Mouse (Mus musculus): ENCODE data around the gene Tnfsf14. TPM values are rescaled to one million over a fixed set of nuclear protein-coding genes. Genes with fewer than 3 reads are reported as not detected.

Gene Tnfsf14
- total RNA-seq, 1 experiment, result 0.13 TPM

GRCm38 (mm10) chr17:57166800-57167791, 26.9 kb downstream of the Tnfsf14 start:
- Histone ChIP-seq H3K9ac (ENCODE audit: insufficient read depth, low read depth, low read length, poor library complexity, severe bottlenecking) (no peak overlapping the region), H3K4me1 (ENCODE audit: control insufficient read depth in 2 of 2, insufficient read depth in 2 of 2, low read length in 2 of 2, poor library complexity in 1 of 2) (peaks cover 0 to 6% of the 10 kb centered on the region in 2 experiments; a peak in 1 of 4 replicates), H3K27ac (ENCODE audit: insufficient read depth, low read depth, low read length, poor library complexity, severe bottlenecking) (no peak overlapping the region), H3K4me3 (ENCODE audit: insufficient read depth in 1 of 2, low read depth in 1 of 2, low read length in 2 of 2, poor library complexity in 1 of 2, severe bottlenecking in 1 of 2) (no peak overlapping the region), H3K36me3 (ENCODE audit: control insufficient read depth, insufficient read depth, low read length, poor library complexity, severe bottlenecking) (no peaks in the 10 kb centered on the region), H3K9me3 (ENCODE audit: control insufficient read depth, insufficient read depth, low read depth, low read length) (no peaks in the 10 kb centered on the region)
- DNase-seq (ENCODE audit: low read depth, low spot score), result peak; percentile 80
- TF ChIP-seq ZC3H11A (IDR thresholded peaks at IDR 0.05; ENCODE audit: borderline replicate concordance, low read depth, low read length) (peak; percentile 88), MAFK (IDR thresholded peaks at IDR 0.05; ENCODE audit: insufficient read depth, low read depth, low read length) (no peak), HCFC1 (IDR thresholded peaks at IDR 0.05; ENCODE audit: borderline replicate concordance, insufficient read depth, low read length) (no peak), ZNF384 (IDR thresholded peaks at IDR 0.05; ENCODE audit: low read depth, low read length) (no peak), CHD2 (IDR thresholded peaks at IDR 0.05; ENCODE audit: low read depth, low read length) (no peak)
- in situ Hi-C loops (cut with MboI; ENCODE audit: low sequenced_read_pairs in 2 of 2, unreplicated experiment in 2 of 2), result no loop called here

GRCm38 (mm10) chr17:57153787-57154186, 40.2 kb downstream of the Tnfsf14 start:
- no peak overlapping the region for H3K4me3 ChIP-seq (ENCODE audit: insufficient read depth in 1 of 2, low read depth in 1 of 2, low read length in 2 of 2, poor library complexity in 1 of 2, severe bottlenecking in 1 of 2)
- TF ChIP-seq HCFC1 (IDR thresholded peaks at IDR 0.05; ENCODE audit: borderline replicate concordance, insufficient read depth, low read length) (no peak), ZNF384 (IDR thresholded peaks at IDR 0.05; ENCODE audit: low read depth, low read length) (no peak), MAFK (IDR thresholded peaks at IDR 0.05; ENCODE audit: insufficient read depth, low read depth, low read length) (no peak), ZC3H11A (IDR thresholded peaks at IDR 0.05; ENCODE audit: borderline replicate concordance, low read depth, low read length) (no peak), CHD2 (IDR thresholded peaks at IDR 0.05; ENCODE audit: low read depth, low read length) (no peak)
- no peak overlapping the region for H3K9ac ChIP-seq (ENCODE audit: insufficient read depth, low read depth, low read length, poor library complexity, severe bottlenecking)
- no peaks in the 10 kb centered on the region for H3K36me3 ChIP-seq (ENCODE audit: control insufficient read depth, insufficient read depth, low read length, poor library complexity, severe bottlenecking)
- no peaks in the 10 kb centered on the region for H3K9me3 ChIP-seq (ENCODE audit: control insufficient read depth, insufficient read depth, low read depth, low read length)
- H3K4me1 ChIP-seq (ENCODE audit: control insufficient read depth in 2 of 2, insufficient read depth in 2 of 2, low read length in 2 of 2, poor library complexity in 1 of 2), result no peaks in the 10 kb centered on the region
- no peak overlapping the region for H3K27ac ChIP-seq (ENCODE audit: insufficient read depth, low read depth, low read length, poor library complexity, severe bottlenecking)
- DNase-seq (ENCODE audit: low read depth, low spot score), result no peak
- in situ Hi-C loops (cut with MboI; ENCODE audit: low sequenced_read_pairs in 2 of 2, unreplicated experiment in 2 of 2), result no loop called here

- TF ChIP-seq ZNF384 (IDR thresholded peaks at IDR 0.05; ENCODE audit: low read depth, low read length), result no peak
- TF ChIP-seq MAFK (IDR thresholded peaks at IDR 0.05; ENCODE audit: insufficient read depth, low read depth, low read length), result no peak
- no peak for TF ChIP-seq HCFC1 (IDR thresholded peaks at IDR 0.05; ENCODE audit: borderline replicate concordance, insufficient read depth, low read length)
- TF ChIP-seq CHD2 (IDR thresholded peaks at IDR 0.05; ENCODE audit: low read depth, low read length), result no peak
- TF ChIP-seq ZC3H11A (IDR thresholded peaks at IDR 0.05; ENCODE audit: borderline replicate concordance, low read depth, low read length), result no peak
- H3K27ac ChIP-seq (ENCODE audit: insufficient read depth, low read depth, low read length, poor library complexity, severe bottlenecking), result no peak overlapping the region
- H3K4me1 ChIP-seq (ENCODE audit: control insufficient read depth in 2 of 2, insufficient read depth in 2 of 2, low read length in 2 of 2, poor library complexity in 1 of 2), result no peaks in the 10 kb centered on the region
- no peak for DNase-seq (ENCODE audit: low read depth, low spot score)
- in situ Hi-C loops (cut with MboI; ENCODE audit: low sequenced_read_pairs in 2 of 2, unreplicated experiment in 2 of 2), result no loop called here
- no peak overlapping the region for H3K4me3 ChIP-seq (ENCODE audit: insufficient read depth in 1 of 2, low read depth in 1 of 2, low read length in 2 of 2, poor library complexity in 1 of 2, severe bottlenecking in 1 of 2)
- no peaks in the 10 kb centered on the region for H3K9me3 ChIP-seq (ENCODE audit: control insufficient read depth, insufficient read depth, low read depth, low read length)
- no peak overlapping the region for H3K9ac ChIP-seq (ENCODE audit: insufficient read depth, low read depth, low read length, poor library complexity, severe bottlenecking)
- no peaks in the 10 kb centered on the region for H3K36me3 ChIP-seq (ENCODE audit: control insufficient read depth, insufficient read depth, low read length, poor library complexity, severe bottlenecking)
These were observed 41.0 kb downstream of the Tnfsf14 start for GRCm38 (mm10) chr17:57153006-57153405.

- no peaks in the 10 kb centered on the region; a peak in 1 of 4 replicates for H3K4me1 ChIP-seq (ENCODE audit: control insufficient read depth in 2 of 2, insufficient read depth in 2 of 2, low read length in 2 of 2, poor library complexity in 1 of 2)
- DNase-seq (ENCODE audit: low read depth, low spot score), result no peak
- in situ Hi-C loops (cut with MboI; ENCODE audit: low sequenced_read_pairs in 2 of 2, unreplicated experiment in 2 of 2), result no loop called here
- H3K27ac ChIP-seq (ENCODE audit: insufficient read depth, low read depth, low read length, poor library complexity, severe bottlenecking), result no peak within 1 kb of the TSS
- H3K9me3 ChIP-seq (ENCODE audit: control insufficient read depth, insufficient read depth, low read depth, low read length), result no peaks in the 10 kb centered on the region
- H3K9ac ChIP-seq (ENCODE audit: insufficient read depth, low read depth, low read length, poor library complexity, severe bottlenecking), result peak within 1 kb of the TSS; percentile 21; the same call in 1 of the 2 replicates
- TF ChIP-seq ZC3H11A (IDR thresholded peaks at IDR 0.05; ENCODE audit: borderline replicate concordance, low read depth, low read length) (no peak), CHD2 (IDR thresholded peaks at IDR 0.05; ENCODE audit: low read depth, low read length) (no peak), HCFC1 (IDR thresholded peaks at IDR 0.05; ENCODE audit: borderline replicate concordance, insufficient read depth, low read length) (no peak), ZNF384 (IDR thresholded peaks at IDR 0.05; ENCODE audit: low read depth, low read length) (no peak), MAFK (IDR thresholded peaks at IDR 0.05; ENCODE audit: insufficient read depth, low read depth, low read length) (no peak)
- no peaks in the 10 kb centered on the region for H3K36me3 ChIP-seq (ENCODE audit: control insufficient read depth, insufficient read depth, low read length, poor library complexity, severe bottlenecking)
- peak within 1 kb of the TSS; percentile 52 for H3K4me3 ChIP-seq (ENCODE audit: insufficient read depth in 1 of 2, low read depth in 1 of 2, low read length in 2 of 2, poor library complexity in 1 of 2, severe bottlenecking in 1 of 2)
These were observed 44.8 kb downstream of the Tnfsf14 start, which contains the start of gene Cd70 for GRCm38 (mm10) chr17:57148994-57149803. Gene Cd70, minus strand, starts transcription at chr17:57149777.

All from ES-E14 (cell line).